Mouse (Mus musculus) regulatory T cell (primary cell): Measurements from ENCODE around the gene Filip1.

Source experiments
- in situ Hi-C: fragments of 300-600 bp; cut with MboI, MseI; formaldehyde crosslinking; loops from one replicate; pipeline ENCODE4 v1.15.1; 2025; ENCODE audit warnings: high pct_unique_total_duplicates

Filip1 gene

DNA sequence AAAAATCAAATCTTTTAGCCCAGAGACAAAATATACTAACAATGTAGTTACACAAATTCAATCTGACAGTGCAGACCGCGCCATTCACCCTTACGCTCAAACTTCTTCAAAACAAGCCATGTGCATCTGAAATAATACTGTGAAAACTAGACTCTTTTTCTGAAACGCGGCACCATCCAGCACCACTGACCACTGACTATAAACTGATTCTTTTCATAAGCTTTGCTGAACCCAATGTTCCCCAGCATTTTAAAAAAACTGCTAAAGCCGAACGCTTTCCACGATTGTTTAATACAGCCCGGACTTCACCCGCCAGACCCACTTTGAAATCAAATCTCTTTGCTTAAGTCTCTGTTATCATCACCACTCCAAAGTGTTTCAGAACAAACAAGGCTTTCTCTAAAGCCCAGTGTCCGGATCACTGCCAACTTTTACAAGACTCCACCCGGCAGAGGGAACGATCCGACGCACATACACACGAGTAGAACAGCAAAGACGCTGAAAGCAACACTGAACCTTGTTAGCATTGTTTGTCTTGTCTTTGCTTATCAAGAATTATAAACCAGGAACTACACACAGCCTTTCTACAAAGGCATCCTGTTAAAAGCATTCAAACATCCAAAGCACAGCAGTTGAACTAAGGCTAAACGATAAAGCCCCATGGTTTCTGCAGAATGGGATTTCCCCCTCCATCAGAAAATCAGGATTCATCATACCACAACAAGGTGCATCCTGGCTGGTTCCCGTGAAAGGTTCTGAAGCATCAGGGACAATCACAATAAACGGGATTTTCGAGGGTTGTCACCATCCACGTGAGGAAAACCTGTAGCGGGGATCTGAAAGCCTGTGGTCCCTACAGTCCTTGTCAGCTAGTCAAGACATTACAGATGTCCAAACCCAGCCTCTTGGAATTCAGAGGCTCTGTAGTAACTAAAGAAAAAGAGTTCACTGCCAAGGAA, 182.5 kb downstream of the Filip1 start:
- in situ Hi-C loops = no loop called here

DNA sequence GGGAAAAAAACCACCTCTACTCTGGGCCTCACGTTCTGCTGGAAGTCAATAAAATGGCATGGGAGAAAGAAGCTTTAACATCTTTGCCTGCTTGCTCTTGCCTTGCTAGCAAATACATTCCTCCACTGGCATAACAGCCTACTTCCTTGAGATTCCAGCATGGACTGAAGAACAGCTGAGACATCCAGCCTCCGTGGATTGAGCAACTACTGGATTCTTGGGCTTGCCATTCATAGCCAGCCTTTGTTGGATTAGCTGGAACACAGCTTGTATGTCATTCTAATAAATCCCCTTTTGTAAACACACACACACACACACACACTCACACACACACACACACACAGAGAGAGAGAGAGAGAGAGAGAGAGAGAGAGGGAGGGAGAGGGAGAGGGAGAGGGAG, 185.6 kb downstream of the Filip1 start:
- in situ Hi-C loops = no loop called here

DNA sequence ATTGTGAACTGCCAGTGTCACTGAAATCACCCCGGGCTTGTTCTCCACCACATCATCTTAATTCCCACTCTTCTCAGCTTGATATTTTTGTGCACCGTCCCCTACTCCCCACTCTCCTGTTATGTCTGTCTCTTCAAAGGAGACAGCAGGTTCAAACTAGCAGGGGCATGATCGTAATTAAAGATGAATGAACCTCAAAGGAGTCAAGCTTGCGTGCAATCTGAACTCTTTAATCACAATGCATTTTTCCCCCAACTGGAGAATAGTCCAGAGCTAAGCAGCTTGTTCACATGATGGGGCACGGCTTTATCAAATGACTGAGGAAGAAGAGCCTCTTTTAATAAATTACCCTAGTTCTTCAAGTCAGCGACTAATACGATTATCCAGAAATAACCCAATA, 187.1 kb downstream of the Filip1 start:
- in situ Hi-C loops = no loop called here

DNA sequence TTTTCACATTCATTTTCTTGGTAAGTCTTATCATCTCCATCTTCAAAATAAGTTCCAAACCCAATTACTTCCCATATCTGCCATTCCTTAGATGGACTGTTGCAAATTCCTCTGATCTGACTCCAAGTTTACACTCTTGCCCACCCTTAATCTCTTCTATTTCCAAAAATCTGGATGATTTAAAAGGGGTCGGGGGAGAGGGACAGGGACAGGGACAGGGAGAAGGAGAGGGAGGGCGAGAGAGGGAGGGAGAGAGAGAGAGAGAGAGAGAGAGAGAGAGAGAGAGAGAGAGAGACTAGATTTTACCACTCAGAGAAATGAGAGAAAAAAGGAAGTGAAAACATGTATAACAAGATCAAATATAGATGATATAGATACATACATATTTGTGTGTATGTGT, 188.8 kb downstream of the Filip1 start:
- in situ Hi-C loops = no loop called here

DNA sequence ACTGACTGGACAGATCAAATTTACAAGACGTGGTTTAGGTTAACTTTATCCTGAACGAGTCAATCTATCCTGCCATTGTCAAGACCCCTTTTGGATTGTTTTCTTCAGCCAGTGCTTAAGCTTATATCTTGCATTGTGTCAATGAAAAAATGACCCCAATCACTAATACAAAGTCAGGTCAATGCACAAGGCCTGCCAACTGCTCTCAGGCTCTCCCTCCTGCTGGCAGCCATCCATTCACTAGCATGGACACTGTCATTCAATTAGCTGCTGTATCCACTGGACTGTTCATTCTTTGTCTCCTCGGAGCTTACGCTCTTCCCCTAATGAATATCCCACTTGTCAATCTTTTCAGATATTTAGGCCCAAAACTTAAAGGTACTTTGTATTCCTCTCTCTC, 189.2 kb downstream of the Filip1 start:
- in situ Hi-C loops = no loop called here

DNA sequence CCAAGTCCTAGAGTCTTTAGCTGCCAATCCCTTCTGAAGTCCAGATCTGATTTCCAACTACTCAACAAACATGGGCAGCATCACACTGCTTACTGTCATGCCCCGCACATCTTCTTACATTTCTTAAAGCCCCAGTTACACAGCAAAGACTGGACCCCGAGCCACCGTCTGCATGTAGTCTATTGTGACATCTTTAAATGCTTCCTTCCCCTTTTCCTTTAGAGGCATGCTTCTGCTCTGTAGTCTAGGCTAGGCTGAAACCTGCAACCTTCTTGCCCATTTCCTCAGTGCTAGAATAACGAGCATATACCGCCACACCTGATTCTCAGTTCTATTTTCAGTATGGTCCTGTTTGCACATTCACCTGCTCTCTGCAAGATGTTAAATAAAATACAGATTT, 196.2 kb downstream of the Filip1 start:
- in situ Hi-C loops = loop anchor here (10.0 kb wide), 1 partner anchor 772 kb away; no protein-coding TSS in a partner anchor

DNA sequence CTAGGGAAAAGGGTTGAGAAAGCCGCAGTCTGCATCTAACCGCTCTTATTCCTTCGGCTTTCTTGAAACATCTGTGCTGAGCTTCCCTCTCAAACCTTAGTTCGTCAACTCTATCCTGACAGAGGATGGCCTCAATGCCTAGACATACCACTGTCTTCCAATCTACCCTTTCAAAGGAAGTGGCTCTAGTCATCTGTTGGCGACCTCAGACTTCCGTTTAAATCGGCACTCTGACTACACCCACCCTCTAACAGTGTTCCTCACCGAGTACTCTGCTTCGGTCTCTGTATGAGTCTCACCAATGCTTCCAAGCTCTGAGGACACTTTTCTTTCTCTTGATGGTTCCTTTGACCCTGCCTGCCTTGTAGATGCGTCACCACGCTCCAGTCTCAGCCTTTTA, 196.6 kb downstream of the Filip1 start:
- in situ Hi-C loops = loop anchor here (10.0 kb wide), 1 partner anchor 771 kb away; no protein-coding TSS in a partner anchor

DNA sequence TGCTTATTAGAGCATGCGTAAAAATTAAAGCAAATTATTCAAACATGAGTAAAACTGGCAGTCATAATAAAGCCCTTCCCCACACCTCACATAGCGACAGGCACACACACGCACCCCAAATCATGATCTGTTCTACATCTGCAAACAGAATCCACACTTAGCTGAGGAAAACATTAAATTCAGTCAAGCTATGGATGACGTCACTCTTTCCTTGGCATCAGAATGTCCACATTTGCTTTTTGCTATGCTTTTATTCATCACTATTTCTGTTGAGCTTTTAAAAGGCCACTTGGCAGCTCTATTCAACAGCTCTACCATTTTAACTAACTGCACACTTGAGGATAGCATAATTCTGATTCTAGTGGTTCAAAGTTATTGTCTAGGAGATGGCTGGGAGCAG, 198.1 kb downstream of the Filip1 start:
- in situ Hi-C loops = loop anchor here (5.0 to 10.0 kb wide), 2 partner anchors 183 to 770 kb away; no protein-coding TSS in a partner anchor

DNA sequence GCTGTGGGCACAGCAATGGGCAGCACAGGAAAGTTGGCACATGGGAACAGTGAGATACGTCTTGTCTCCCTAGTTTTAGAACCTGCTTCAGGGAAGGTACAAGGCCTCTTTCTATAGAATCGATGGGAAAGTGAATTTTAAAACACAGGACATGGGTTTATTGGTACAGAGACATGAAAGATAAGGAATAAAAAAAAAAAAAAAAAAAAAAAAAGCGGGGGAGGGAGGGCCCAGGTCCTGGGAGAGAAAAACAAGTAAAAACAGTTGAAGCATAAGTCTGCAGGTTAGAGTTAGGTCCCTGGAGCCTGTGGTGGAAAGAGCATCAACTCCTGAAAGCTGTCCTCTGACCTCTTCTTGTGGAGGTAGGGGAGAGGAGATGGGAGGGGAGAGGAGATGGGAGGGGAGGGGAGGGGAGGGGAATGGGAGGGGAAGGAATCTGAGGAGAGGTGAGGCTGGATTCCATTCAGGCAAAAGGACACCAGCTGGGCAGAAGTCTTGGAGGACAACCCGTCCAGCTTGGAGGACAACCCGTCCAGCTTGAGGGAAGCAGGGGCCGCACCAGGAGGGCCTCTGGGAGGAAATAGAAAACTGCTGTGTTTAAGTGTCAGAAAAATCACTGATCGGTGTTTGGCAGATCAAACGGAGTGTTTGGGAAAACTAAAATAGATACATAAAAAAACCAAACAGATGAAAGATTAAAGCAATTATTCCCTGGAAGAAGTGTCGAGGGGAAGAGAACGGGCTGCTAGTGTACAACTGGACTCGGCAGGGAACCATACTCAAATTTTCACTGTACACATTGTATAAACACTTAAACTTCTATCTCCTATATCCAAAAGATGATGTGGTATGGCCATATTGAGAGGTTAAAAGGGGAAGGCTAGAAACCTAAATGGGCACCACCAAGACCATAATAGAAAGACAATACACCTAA, 201.4 kb downstream of the Filip1 start:
- in situ Hi-C loops = loop anchor here (5.0 to 10.0 kb wide), 2 partner anchors 186 to 766 kb away; no protein-coding TSS in a partner anchor

DNA sequence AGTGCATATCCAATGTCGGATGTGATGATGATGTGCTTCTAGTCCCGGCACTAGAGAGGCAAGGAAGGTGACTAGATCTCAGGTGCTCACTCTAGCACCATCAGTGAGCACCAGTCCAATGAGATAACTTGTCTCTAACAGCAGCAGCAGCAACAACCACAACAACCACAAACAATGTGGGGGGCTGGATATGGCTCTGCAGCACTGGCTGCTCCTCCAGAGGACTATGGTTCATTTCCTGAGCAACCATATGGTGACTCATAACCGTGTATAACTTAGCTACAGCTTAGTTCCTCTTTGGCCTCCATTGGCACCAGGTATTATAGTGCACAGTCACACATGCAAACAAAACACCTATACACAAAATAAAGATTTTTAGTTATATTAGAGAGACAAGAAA, 202.1 kb downstream of the Filip1 start:
- in situ Hi-C loops = loop anchor here (5.0 to 10.0 kb wide), 2 partner anchors 187 to 766 kb away; no protein-coding TSS in a partner anchor

DNA sequence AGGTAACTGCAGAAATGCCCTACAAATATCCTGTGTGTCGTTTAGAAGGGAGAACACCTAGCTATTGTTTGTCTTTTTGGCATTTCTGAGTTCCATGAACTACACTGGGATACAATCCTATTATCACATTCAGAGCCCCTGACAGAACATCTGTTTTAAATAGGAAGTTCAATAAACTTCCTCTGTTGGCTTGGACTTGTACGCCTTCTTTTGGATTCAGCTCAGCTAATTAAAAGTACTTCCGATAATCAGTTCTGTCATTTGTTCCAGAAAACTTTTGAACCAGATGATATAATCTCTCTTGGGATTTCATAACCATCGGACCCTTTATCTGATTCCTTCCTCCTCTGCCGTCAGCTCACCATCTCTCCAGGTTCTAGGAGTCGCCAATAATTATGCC, 203.2 kb downstream of the Filip1 start:
- in situ Hi-C loops = loop anchor here (10.0 kb wide), 1 partner anchor 1625 kb away; the partner anchor contains the start of gene Gsta4

DNA sequence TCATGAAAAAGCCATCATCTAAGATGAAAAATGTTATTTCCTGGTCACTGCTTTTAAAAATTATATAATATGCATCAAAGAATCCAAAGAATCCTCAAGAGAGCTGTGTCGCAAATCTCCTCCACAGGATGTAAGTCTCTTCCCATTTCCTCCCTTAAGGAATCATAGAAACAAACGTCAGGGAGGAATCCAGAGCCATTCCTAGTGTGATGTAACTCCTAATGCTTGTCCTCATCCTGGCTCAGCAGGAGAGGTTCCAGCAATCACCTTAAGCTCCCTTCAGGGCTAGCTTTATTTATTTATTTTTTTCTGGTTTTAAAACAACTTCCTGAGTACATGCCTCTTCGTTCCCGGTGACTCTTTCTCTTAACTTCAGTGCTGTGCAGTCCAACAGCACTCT, 205.5 kb downstream of the Filip1 start:
- in situ Hi-C loops = loop anchor here (10.0 kb wide), 1 partner anchor 1622 kb away; the partner anchor contains the start of gene Gsta4

DNA sequence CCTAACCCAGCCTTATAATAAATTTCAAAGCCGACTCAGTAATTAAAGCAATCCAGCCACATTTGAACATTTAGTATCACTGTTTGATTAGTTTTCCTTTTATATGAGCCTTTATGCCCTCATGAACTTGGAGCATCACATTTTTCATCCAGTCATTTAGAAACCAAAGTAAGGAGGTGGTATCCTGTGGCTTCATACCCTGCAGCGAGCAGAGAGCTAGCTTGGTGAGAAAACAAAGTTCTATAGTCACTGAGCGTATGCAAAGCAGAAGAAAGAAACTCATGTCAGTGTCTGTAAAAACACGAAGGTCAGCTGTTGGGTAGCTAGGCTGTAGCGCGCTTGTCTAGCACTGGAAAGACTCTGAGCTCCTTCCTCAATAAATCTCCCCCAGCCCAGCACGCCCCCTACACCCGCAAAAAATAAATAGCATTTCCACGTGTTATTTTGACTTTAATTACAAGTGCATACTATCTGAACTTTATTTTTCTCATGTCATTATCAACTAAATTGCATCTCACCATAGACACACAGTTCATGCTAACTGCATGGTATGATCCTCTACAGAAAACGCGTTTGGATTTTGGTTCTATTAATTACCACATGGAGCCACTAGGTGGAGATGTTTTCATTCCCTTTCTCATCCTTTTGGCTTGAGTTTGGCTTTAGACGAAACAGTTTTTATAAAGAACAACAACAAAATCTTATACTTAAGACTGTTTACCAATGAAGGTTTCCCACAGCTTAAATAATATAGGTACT, 206.2 kb downstream of the Filip1 start:
- in situ Hi-C loops = loop anchor here (10.0 kb wide), 1 partner anchor 1622 kb away; the partner anchor contains the start of gene Gsta4

DNA sequence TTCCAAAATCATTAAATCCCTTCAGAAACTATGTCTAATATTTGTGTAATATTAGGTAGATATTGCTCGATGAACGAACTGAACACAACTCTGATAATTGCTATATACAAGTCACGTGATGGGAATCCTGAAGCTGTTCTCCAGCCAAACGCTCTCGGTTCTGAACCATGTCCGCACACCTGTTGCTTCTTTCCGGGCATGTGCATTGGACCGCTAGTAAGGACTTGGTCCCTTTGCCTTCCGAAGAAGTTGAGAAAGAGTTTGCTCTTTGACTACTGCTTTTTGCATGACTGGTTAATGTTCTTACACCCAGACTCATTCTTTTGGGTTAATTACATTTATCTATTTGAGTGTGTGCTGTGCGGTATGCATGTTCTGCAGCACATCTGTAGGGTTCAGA, 207.2 kb downstream of the Filip1 start:
- in situ Hi-C loops = loop anchor here (10.0 kb wide), 1 partner anchor 1621 kb away; the partner anchor contains the start of gene Gsta4

DNA sequence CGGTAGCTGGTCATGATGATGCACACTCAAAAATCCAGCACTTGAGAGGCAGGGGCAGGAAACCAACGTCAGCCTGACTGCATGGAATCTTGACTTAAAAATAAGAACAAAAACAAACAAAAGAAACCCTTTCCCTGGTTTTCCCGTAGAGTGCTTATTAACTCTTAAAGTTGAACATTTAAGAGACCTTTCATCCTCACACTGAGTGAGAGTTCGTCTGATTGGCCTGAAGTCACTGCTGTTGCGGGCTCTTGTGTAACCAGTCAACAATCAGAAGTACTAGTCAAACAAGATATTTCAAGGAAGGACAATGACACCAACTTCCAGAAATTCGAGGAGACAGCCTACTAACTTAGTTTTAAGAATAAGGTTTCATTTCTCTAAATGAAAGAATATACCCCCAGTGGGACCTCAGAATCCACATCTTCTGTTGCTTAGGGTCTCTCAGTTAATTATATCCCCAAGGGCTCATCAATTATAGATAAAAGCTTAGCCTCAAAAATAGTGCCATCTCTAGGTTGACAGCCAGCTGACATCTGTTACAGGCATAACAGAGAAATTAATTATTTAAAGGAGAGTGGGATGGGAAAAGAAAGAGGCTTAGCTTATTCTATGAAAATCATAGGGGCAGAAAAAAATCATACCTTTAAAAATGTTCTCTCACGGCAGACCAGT, 216.1 kb downstream of the Filip1 start:
- in situ Hi-C loops = no loop called here

DNA sequence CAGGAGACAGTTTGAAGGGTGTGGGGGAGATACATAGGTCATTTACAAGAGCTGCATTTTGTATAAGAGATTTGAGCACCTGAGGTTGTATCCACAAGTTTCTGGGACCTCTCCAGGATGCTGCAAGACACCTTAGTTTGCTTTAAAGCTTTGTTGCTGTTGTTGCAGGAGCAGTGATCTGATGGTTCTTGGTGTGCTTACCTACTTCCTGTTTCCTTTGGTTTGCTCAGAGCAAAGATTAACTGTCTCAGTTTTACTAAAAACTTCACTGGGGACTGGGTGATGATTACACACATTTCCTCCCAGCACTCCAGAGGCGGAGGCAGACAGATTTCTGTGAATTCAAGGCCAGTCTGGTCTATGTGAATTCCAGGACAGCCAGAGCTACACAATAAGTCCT, 217.6 kb downstream of the Filip1 start:
- in situ Hi-C loops = no loop called here

DNA sequence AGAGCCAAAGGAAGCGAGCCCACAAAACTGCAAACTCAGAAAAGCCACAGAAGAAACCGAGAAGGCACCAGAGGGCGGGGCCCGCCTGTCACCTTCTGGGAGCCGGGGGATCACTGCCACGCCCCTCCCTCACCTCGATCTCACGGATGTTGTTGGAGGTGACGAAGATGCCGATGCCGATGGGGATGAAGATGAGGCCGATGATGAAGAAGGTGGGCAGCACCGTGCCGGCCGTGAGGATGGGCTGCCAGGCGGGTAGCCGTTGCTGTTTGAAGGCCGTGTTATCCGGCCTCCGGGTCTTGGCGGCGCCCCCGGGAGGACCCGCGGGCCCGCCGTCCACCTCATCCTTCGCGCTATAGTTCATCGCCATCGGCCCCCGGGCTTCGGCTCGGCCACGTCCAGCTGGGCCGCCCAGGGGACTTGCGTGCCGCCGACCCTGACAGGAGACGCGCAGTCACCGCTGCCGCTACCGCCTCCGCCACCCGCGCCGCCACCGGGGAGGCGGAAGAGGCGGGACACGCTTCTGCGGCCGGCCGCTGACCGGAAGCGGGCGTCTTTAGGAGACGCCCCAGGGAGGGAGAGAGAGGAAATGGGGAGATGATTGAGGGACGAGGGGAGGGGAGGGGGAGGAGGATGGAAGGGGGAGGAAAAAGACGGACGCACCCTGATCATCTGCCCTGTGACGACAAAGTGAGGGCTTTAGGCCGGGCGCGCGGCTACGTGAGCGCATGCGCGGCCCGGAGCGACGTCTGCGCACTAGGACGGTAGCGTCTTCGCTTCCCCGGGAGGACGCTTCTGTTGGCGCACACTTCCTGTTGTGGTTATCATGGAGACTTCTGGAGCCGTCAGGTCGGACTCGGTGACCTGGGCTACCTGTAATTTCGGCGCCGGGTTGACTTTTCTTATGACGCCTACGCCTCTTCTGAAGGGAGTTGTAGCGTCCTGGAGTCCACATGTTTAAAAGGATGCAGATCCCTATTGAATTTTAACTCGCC, 219.5 kb downstream of the Filip1 start, which contains the start of gene Tmem30a:
Gene Tmem30a, minus strand, starts transcription at position 667 of the 995 bp plus-strand sequence.
- in situ Hi-C loops = no loop called here

DNA sequence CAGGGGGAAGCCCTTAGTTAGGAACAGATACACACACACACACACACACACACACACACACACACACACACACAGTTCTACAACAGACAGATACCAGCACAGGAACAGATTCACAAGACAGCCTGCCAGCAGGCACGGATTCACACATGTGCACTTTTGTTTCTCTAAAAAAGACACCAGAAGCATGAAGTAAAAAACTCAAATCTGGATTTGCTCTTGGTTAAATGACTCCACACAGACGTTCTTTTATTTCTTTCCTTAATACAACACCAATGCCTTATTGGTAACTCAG, 226.9 kb downstream of the Filip1 start:
- in situ Hi-C loops = no loop called here
